Mouse (Mus musculus): ENCODE measurements around the gene Trabd.

The Trabd gene

GRCm38 (mm10) chr15:89074613-89075477 is at the start of gene Trabd:
Trabd (plus strand) TSS chr15:89075124.
- DNase-seq (ENCODE audit: low read depth, low spot score) = no peak

DNA sequence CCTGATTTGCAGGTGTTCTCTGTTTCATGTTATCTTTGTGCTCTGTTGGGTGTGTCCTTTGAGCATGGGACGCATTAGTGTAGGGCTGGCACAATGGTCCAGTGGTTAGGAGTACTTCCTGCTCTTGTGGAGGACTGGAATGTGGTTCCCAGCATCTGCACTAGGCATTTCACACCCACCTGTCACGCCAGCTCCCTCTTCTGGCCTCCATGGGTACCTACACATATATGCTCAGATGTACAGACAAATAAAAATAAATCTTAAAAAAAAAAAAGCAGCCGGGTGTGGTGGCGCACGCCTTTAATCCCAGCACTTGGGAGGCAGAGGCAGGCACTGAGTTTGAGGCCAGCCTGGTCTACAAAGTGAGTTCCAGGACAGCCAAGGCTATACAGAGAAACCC is 30.5 kb upstream of the Trabd start:
- peak; percentile 64 for DNase-seq (ENCODE audit: low read depth, low spot score)

DNA sequence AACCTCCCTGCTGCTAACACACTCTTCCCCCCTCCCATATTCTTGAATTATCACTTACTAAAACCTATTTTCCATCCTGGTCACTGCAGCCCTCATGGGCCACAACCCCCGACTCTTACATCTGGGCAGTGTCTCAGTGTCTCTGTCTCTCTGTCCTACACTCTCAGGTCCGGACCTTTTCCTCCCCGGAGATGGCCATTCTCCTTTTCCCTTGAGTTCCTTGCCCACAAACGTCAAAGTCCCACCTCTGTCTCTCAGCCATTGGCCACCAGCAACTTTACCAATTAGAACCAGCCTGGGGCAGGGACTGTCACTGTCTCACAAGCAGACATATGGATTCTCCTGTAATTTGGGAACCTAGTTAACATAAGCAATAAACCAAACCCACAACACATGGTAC is 28.6 kb upstream of the Trabd start:
- no peak for DNase-seq (ENCODE audit: low read depth, low spot score)

- DNase-seq (ENCODE audit: low read depth, low spot score) = no peak
Observed at GRCm38 (mm10) chr15:89054666-89055065, 20.3 kb upstream of the Trabd start.

DNA sequence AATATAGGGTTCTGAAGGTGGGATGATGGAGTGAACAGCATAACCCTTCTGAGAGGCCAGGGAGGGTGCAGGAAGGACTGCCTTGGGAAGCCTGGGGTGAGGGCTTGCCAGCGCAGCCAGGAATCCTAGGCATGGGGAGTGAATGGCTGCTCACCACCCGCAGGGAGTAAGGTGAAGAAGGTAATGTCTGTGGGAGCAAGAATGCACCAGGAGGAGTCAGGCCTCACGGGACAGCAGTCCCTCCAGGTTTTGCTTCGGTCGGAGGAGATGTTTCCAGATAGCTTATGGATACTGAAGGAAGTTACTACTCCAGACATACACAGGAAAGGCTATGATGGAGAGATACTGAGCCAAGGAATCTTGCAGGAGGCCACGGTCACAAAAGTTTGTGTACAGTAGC is 16.2 kb upstream of the Trabd start:
- peak; percentile 20 for DNase-seq (ENCODE audit: low read depth, low spot score)

GRCm38 (mm10) chr15:89059161-89059931 is 15.6 kb upstream of the Trabd start, which contains the start of gene Panx2:
Panx2 (plus strand) TSS chr15:89059734.
- DNase-seq (ENCODE audit: low read depth, low spot score) = peak; percentile 55

- peak; percentile 56 for DNase-seq (ENCODE audit: low read depth, low spot score)
Observed at GRCm38 (mm10) chr15:89060032-89060681, 14.8 kb upstream of the Trabd start.

- DNase-seq (ENCODE audit: low read depth, low spot score) = no peak
Observed at GRCm38 (mm10) chr15:89060811-89061460, 14.0 kb upstream of the Trabd start.

DNA sequence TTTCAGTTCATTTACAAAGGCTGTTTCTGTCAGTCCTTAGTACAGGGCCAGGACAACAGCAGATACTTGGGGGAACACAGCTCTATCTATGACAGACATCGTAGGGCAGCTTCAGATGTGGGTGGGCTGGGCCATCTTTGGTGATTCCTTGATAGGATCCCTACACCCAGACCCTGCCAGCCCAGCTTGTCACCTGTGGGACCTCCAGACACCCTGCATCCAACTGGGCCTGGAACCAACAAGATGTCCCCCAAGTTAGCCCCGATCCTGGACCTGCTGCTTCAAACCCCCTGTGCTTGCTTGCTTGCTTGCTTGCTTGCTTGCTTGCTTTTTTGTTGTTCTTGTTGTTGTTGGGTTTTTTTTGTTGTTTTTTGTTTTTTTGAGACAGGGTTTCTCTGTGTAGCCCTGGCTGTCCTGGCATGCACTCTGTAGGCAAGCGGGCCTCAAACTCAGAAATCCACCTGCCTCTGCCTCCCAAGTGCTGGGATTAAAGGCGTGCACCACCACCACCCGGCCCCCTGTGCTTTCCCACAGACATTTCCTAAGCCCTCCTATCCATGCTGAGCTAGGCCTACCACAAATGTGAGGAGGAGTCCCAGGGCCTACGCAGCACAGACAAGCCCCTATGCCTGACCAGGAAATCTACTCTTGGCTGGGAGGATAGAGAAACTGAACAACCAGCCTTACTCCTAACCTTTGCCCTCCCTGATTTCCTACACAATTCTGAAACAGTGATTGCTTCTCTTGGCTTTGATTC is 13.0 kb upstream of the Trabd start:
- DNase-seq (ENCODE audit: low read depth, low spot score) = no peak

DNA sequence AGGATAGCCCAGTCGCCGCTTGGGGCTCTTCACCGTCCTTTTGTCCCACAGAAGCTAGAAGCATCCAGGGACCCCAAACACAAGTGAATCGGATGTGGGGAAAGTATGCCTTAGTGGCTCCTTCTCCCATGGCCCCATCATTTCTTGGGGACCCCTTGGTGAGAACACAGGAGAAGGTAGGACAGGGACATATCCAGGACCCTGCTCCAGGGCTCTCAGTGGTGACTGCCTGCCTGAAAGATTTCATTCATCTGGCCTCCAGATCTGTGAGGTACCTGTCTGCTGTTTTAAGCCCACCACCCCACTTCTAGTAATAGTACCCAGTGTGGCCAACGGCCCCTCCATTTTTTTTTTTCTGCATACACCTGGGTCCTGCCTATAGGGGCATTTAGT is 12.4 kb upstream of the Trabd start:
- no peak for DNase-seq (ENCODE audit: low read depth, low spot score)

DNA sequence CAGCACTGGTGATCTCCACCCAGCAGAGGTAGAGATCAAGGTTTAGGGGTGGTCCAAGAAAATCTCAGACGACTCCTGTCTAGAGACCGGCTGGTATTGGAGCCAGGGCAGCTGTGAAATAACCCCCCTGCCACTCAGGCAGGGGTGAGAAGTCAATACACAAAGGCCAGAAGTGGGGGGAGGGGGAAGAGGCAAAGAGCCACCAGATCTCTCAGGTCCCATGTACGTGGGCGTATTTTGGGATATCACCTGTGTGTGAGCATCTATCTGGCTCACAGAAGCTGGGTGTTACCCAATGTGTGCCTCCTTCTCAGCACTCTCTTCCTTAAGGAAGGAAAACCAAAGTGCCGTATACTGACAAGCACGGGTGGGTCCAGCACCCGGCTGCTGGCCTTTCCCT is 11.9 kb upstream of the Trabd start:
- no peak for DNase-seq (ENCODE audit: low read depth, low spot score)

- no peak for DNase-seq (ENCODE audit: low read depth, low spot score)
Observed at GRCm38 (mm10) chr15:89063536-89063935, 11.4 kb upstream of the Trabd start.

- DNase-seq (ENCODE audit: low read depth, low spot score) = no peak
Observed at GRCm38 (mm10) chr15:89064891-89065290, 10.0 kb upstream of the Trabd start.

DNA sequence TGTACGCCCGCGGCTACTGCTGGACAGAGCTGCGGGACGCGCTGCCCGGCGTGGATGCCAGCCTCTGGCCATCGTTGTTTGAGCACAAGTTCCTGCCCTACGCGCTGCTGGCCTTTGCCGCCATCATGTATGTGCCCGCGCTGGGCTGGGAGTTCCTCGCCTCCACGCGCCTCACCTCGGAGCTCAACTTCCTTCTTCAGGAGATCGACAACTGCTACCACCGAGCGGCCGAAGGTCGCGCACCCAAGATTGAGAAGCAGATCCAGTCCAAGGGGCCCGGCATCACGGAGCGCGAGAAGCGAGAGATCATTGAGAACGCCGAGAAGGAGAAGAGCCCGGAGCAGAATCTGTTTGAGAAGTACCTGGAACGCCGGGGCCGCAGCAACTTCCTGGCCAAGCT is 7.3 kb upstream of the Trabd start:
- peak; percentile 45 for DNase-seq (ENCODE audit: low read depth, low spot score)

DNA sequence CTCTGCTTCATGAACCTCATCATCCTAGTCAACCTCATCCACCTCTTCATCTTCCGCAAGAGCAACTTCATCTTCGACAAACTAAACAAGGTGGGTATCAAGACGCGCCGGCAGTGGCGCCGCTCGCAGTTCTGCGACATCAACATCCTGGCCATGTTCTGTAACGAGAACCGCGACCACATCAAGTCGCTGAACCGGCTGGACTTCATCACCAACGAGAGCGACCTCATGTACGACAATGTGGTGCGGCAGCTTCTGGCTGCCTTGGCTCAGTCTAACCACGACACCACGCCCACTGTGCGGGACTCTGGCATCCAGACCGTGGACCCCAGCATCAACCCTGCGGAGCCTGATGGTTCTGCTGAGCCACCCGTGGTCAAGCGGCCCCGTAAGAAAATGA is 6.7 kb upstream of the Trabd start:
- DNase-seq (ENCODE audit: low read depth, low spot score) = peak; percentile 54

- no peak for DNase-seq (ENCODE audit: low read depth, low spot score)
Observed at GRCm38 (mm10) chr15:89069336-89069840, 5.5 kb upstream of the Trabd start.

DNA sequence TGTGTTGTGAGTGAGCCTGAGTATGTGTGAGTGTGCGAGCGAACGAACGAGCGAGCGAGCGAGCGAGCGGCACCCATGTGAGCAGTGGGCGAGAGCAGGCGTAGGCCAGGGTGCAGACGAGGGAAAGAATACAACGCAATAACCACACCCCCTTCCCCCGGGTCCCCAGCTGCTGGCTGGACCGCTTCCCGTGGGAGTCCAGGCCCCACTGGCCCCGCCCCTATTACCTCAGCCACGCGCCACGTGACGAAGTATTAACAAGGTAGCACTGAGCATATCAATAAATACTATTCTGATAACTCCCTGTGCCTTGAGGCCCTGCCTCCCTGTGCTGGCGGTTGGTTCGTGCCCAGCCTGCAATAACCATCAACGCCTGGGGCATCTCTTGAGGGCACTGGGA is 4.3 kb upstream of the Trabd start:
- DNase-seq (ENCODE audit: low read depth, low spot score) = peak; percentile 25

GRCm38 (mm10) chr15:89073993-89074603 is 826 bp upstream of the Trabd start:
- no peak for DNase-seq (ENCODE audit: low read depth, low spot score)

DNA sequence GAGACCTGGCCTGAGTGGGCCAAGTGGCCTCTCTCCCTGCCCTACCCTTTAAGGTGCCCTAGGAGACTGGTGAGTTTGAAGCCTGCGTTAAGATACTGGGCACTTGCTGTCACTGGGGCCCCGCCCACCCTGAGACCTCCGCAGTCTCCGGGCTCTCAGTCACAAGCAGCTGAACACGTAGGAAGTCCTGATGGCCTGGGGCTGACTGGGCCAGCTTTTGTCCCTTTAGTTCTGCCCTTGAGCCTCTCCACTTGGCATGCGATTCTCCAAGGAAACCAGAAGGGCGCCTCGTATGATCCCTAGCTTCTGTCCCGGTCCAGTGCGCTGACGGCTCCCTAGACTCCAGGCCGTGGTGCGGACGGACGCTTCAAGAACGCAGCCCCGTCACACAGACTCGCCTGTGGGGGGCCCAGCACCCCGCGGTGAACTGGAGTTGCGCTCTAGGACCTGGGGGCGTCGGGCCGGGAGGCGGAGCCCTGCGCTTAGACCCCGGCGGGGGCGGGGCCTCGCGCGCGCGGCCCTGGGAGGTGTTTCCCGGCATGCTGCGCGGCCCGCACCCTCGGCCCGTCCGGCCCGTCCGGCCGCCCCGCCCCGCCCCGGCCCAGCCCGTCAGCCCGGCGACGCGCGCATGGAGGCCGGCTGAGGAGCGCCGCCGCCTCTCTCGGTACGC is 689 bp downstream of the Trabd start:
- DNase-seq (ENCODE audit: low read depth, low spot score) = peak; percentile 85

Measured in ZHBTc4 (cell line).